Mouse (Mus musculus) hindbrain, embryonic 14.5 days (tissue): Measurements from ENCODE around the gene Cep70. TPM values are rescaled to one million over a fixed set of nuclear protein-coding genes. Genes with fewer than 3 reads are reported as not detected.

Experiments
- ATAC-seq: fragments of 200-750 bp; cut with Nextera tagmentation; 2 replicates; pipeline ENCODE4 v1.8.0; 2017; ENCODE audit warnings: moderate number of reproducible peaks, mild to moderate bottlenecking, moderate TSS enrichment, moderate library complexity; ENCODE audit not compliant: low FRiP score
- DNase-seq: peaks from one replicate; pipeline ENCODE4 v3.0.0-alpha.2; 2015; ENCODE audit warnings: low spot score
- H3K27ac ChIP-seq: fragments of 300-500 bp; sonication (generic); 2 replicates; pipeline ENCODE4 v1.5.1; 2014; ENCODE audit warnings: mild to moderate bottlenecking, moderate library complexity
- H3K27me3 ChIP-seq: fragments of 300-500 bp; sonication (generic); 2 replicates; pipeline ENCODE4 v1.6.1; 2014; ENCODE audit warnings: mild to moderate bottlenecking, low read length, mixed read lengths; ENCODE audit not compliant: control insufficient read depth, insufficient read depth
- H3K36me3 ChIP-seq: fragments of 300-500 bp; sonication (generic); replicated peaks from 2 replicates; pipeline ENCODE4 v1.6.1; 2014; ENCODE audit not compliant: control insufficient read depth, insufficient read depth
- H3K4me1 ChIP-seq: fragments of 300-500 bp; sonication (generic); replicated peaks from 2 replicates; pipeline ENCODE4 v1.6.1; 2014; ENCODE audit warnings: antibody characterized with exemption, low read length, mixed read lengths; ENCODE audit not compliant: control insufficient read depth, insufficient read depth
- H3K4me2 ChIP-seq: fragments of 300-500 bp; sonication (generic); replicated peaks from 2 replicates; pipeline ENCODE4 v1.6.1; 2014; ENCODE audit warnings: mild to moderate bottlenecking, moderate library complexity
- H3K4me3 ChIP-seq: fragments of 300-500 bp; sonication (generic); replicated peaks from 2 replicates; pipeline ENCODE4 v1.5.1; 2014; ENCODE audit warnings: mild to moderate bottlenecking, low read length
- H3K9ac ChIP-seq: fragments of 300-500 bp; sonication (generic); 2 replicates; pipeline ENCODE4 v1.6.1; 2014
- H3K9me3 ChIP-seq: fragments of 300-500 bp; sonication (generic); 2 replicates; pipeline ENCODE4 v1.6.1; 2016; ENCODE audit warnings: low read length; ENCODE audit not compliant: control insufficient read depth
- WGBS: fragments of 180-500 bp; shearing (Covaris S2); extraction: QIAGEN DNeasy Blood & Tissue Kit; methylation state at CpG from one replicate; pipeline ENCODE4 v1.1.7; 2014; 5-methylcytosine and 5-hydroxymethylcytosine counted together
- polyA plus RNA-seq: library from polyadenylated mRNA; unstranded; fragments of >200 nt; fragmentation: Nextera tagmentation; extraction: Ambion mirVana; gene quantifications from 2 replicates; pipeline ENCODE4 v1.2.1, GENCODE M21; 2014

Gene Cep70
- polyA plus RNA-seq, result 50.9 and 55.0 TPM in 2 replicates

DNA sequence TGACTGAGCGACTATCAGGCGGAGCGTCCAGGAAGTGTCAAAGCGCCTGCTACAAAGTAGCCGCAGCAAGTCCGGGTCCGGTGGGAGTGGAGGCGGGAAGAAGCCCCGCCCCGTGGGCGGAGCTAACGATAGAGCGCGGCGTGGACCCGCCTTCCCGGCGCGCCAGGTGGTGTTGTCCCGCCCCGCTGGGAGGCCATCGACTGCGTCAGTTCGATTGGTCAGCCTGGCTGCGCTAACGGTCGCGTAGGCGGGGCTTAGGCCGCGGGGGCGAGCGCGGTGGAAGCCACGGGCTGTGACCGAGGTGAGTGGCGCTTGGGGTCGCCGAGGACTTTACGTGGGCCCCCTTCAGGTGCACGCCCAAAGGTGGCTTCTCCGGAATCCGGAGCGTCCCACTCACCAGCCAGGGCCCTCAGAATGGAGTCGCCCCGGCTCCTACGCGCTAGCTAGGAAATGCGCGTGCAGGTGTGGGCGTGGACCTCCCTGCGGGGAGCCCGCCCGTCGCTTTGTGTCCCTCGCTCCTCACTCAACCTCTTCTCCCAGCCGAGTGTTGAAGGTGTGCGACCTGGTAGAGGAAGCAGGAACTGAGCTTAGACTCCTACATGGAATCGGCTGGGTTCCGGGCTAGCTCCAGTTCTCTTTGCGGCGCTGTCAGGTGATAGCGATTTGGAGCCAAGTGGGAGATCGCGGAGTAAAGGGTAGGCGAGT is at the start of gene Cep70:
Gene Cep70 (plus strand): TSS at position 178 of the 705 bp plus-strand sequence.
- Histone ChIP-seq H3K9ac (peak within 1 kb of the TSS; percentile 80), H3K27me3 (no peaks in the 10 kb centered on the region), H3K27ac (peak within 1 kb of the TSS; percentile 92), H3K4me1 (no peaks in the 10 kb centered on the region; the same call in 1 of the 2 replicates), H3K4me2 (peak within 1 kb of the TSS; percentile 48), H3K36me3 (no peaks in the 10 kb centered on the region; the same call in 1 of the 2 replicates), H3K4me3 (peak within 1 kb of the TSS; percentile 88), H3K9me3 (no peaks in the 10 kb centered on the region)
- DNase-seq (peak; percentile 98), ATAC-seq (peak; percentile 96)
- WGBS, result under 1% methylated on average over 57 of the region's 66 CpGs

DNA sequence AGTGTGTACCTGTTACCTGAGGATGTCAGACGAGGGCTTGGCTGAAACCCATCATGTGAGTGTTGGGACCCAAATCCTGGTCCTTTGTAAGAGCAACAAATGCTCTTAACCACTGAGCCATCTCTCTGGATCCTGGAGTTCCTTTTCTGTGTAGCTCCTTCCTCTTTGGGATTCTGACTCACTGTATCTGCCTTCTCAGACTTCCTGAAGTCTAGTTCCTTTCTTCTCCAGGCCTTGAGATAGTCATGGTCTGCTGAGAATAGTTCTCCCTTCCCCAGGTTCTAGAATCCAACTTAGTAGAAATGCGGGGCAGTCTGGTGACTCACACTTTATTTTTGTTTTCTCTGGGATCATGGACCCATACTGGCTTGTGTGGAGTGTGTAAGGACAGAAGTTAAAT is 30.5 kb upstream of the Cep70 start:
- H3K36me3 ChIP-seq, result no peaks in the 10 kb centered on the region
- DNase-seq (no peak), ATAC-seq (no peak)
- H3K4me2 ChIP-seq, result no peak overlapping the region
- H3K27me3 ChIP-seq, result no peaks in the 10 kb centered on the region
- H3K27ac ChIP-seq, result no peak overlapping the region
- no peak overlapping the region for H3K4me3 ChIP-seq
- no peaks in the 10 kb centered on the region for H3K9me3 ChIP-seq
- WGBS, result 81% methylated on average over 2 of the region's 2 CpGs
- no peaks in the 10 kb centered on the region for H3K4me1 ChIP-seq
- no peak overlapping the region for H3K9ac ChIP-seq

DNA sequence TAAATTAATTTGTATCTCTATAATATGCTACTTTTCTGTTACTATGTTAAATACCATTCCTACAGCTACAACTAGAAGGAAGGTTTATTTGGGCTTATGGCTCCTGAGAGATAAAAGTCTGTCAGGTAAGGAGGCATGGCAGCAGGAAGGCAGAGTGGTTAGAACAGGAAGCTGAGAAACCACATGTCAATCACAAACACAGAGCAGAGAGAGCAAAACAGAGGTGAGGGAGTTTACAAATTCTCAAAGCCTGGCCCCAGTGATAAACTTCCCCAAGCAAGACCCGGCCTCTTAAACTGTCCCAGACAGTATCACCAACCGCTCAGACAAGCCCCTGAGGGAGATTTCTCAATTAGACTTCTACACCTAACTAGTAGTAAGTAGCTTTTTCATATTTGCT is 27.0 kb upstream of the Cep70 start:
- ATAC-seq (no peak), DNase-seq (no peak)
- Histone ChIP-seq H3K4me2 (no peak overlapping the region), H3K4me1 (no peaks in the 10 kb centered on the region), H3K27me3 (no peaks in the 10 kb centered on the region), H3K4me3 (no peak overlapping the region), H3K9ac (no peak overlapping the region), H3K36me3 (no peaks in the 10 kb centered on the region), H3K27ac (no peak overlapping the region), H3K9me3 (no peaks in the 10 kb centered on the region)
- WGBS, result 87% methylated on average over 2 of the region's 2 CpGs

DNA sequence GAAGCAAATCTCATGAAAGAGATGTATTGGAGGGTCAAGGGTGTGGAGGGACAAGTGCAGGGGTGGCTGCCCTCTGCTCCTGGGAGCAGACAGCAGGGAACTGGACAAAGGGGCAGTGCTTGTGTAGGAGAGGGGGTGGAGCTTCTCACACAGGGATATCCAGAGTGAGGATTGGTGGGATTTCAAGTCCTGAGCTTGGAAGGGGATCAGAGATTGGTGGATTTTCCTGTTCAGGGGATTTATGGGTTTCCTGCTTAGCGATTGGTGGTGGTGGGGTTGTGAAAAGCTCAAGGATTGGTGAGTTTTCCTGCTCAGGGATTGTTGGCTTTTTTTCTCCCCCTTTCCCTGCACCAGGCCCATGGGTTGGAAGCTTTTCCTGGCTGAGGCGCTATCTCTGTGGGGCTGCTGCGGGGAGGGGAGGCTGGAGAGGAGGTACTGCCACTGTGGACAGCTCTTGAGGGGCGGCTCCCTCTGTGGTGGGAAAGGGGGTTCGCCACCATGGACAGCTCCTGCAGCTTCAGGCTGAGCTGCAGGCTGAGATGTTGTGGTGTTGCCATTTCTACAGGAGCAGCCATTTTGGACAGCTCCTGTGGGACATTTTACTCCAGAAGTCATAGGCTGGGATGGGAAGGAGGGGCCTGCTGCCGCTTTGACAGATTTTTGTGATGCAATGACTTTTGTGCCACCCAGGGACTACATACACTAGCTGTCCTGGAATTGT is 25.0 kb upstream of the Cep70 start:
- ATAC-seq (no peak), DNase-seq (peak; percentile 35)
- no peaks in the 10 kb centered on the region for H3K27me3 ChIP-seq
- no peaks in the 10 kb centered on the region for H3K36me3 ChIP-seq
- H3K4me2 ChIP-seq, result no peak overlapping the region
- no peaks in the 10 kb centered on the region for H3K4me1 ChIP-seq
- H3K27ac ChIP-seq, result no peak overlapping the region
- H3K4me3 ChIP-seq, result no peak overlapping the region
- H3K9ac ChIP-seq, result no peak overlapping the region
- WGBS, result 28% methylated on average over 6 of the region's 6 CpGs
- H3K9me3 ChIP-seq, result no peaks in the 10 kb centered on the region

DNA sequence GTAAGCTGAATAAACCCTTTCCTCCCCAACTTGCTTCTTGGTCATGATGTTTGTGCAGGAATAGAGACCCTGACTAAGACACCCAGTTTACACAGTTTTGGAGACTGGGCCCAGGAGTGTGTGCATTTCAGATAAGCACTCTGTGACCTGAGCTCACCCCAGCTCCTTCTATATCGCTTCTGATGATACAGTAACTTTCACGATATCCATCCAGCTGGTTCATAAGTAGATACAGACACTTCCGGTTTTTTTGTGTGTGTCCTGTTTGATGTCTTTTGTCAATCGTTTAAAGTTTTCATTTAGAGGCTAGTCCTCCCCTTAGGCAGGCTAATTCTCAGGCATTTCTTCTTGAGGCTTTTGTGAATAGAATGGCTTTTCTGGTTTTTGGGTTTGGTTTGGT is 21.5 kb upstream of the Cep70 start:
- no peaks in the 10 kb centered on the region for H3K27me3 ChIP-seq
- no peak for DNase-seq
- H3K9me3 ChIP-seq, result no peaks in the 10 kb centered on the region
- no peak overlapping the region for H3K4me2 ChIP-seq
- H3K4me1 ChIP-seq, result no peaks in the 10 kb centered on the region
- WGBS, result 90% methylated on average over 4 of the region's 4 CpGs
- no peak overlapping the region for H3K9ac ChIP-seq
- no peak for ATAC-seq
- no peaks in the 10 kb centered on the region for H3K36me3 ChIP-seq
- no peak overlapping the region for H3K27ac ChIP-seq
- no peak overlapping the region for H3K4me3 ChIP-seq

DNA sequence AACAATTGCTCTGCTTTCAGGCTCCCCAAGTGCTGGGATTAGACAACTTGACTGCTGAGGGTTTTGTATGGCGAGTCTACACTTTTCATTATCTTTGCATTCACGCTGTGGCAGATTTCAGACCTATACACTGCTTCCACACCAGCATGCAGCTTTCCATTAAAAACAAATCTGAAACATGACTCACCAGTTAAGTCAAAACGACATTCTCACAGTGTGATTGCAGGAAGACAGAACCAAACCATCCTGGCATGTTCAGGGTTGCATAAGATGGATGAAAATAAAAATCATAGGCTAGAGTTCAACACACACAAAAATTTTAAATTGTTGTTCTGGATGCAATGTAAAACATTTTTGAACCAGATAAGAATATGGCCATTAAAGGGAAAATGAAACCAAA is 18.6 kb upstream of the Cep70 start:
- H3K4me1 ChIP-seq, result no peaks in the 10 kb centered on the region
- H3K4me3 ChIP-seq, result no peak overlapping the region
- no peaks in the 10 kb centered on the region for H3K36me3 ChIP-seq
- no peaks in the 10 kb centered on the region for H3K27me3 ChIP-seq
- no peak overlapping the region for H3K27ac ChIP-seq
- no peak overlapping the region for H3K4me2 ChIP-seq
- no peaks in the 10 kb centered on the region for H3K9me3 ChIP-seq
- no peak overlapping the region for H3K9ac ChIP-seq
- ATAC-seq (no peak), DNase-seq (no peak)
- WGBS, result 70% methylated on average over 3 of the region's 3 CpGs

DNA sequence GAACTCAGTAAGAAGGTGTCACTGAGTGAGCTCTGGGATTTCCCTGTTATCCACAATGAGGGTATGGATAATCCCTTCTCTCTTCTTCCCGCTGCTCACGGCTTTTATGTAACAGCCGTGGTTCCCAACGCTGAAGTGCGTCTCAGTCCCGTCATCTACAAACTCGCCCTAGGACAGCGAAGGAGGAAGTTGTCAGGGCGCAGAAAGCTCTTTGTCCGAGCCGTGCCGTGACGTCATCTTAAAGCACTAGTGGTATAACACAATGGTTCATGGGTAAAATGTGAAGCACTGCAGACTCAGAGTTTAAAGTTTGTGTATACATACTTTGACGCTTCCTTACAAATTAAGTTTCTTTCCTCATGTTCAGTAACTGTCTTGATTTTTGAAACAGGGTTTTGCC is 13.7 kb upstream of the Cep70 start:
- Histone ChIP-seq H3K4me2 (no peak overlapping the region), H3K4me3 (no peak overlapping the region), H3K9me3 (no peaks in the 10 kb centered on the region), H3K27me3 (no peaks in the 10 kb centered on the region), H3K9ac (no peak overlapping the region), H3K27ac (no peak overlapping the region), H3K36me3 (no peaks in the 10 kb centered on the region), H3K4me1 (no peaks in the 10 kb centered on the region)
- ATAC-seq (no peak), DNase-seq (no peak)
- 92% methylated on average over 14 of the region's 14 CpGs for WGBS

DNA sequence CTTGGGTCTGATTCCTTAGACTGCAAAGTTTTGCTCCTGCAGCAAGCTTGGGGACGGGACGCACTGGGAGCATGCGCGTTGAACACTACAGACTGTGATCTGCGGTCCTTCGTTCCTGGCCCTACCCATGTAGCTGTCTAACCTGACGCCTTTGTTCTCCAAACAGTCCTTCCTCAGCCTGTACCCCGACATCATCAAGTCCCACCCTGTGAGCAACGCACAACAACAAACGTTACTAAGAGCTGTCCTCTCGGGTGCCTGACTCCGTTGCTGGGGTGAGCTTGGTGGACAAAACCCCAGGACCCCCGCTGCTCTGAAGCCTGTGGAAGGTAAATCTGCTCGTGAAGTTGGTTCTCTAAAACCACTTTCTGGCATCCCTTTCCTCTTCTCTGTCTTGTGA is 6.0 kb upstream of the Cep70 start, which contains the start of gene Faiml:
Gene Faiml (minus strand): TSS at position 101 of the 400 bp plus-strand sequence.
- WGBS, result 86% methylated on average over 14 of the region's 14 CpGs
- H3K27ac ChIP-seq, result no peak within 1 kb of the TSS
- H3K36me3 ChIP-seq, result no peaks in the 10 kb centered on the region
- no peaks in the 10 kb centered on the region for H3K27me3 ChIP-seq
- no peak within 1 kb of the TSS for H3K4me3 ChIP-seq
- ATAC-seq (no peak), DNase-seq (no peak)
- H3K9ac ChIP-seq, result no peak within 1 kb of the TSS
- no peak within 1 kb of the TSS for H3K4me2 ChIP-seq
- no peaks in the 10 kb centered on the region for H3K9me3 ChIP-seq
- no peaks in the 10 kb centered on the region for H3K4me1 ChIP-seq

DNA sequence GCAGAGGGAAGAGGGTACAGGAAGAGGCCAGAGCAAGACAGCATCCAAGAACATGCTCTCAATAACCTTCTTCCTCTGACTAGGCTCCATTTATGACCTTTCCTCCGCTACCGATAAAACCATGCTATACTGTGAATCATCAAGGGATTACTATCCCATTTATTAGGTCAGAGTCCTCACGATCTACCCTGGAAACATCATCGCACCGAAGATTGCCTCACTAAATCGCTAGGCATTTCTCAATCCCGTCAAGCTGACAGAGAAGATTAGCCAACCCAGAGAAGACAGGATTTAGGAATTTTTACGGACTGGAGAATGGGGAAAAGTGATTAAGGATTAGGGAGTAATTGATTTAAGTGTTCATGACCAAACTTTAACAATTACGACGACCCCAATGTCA is 4.9 kb upstream of the Cep70 start:
- Histone ChIP-seq H3K27me3 (no peaks in the 10 kb centered on the region), H3K4me3 (no peak overlapping the region), H3K4me2 (no peak overlapping the region), H3K4me1 (no peaks in the 10 kb centered on the region), H3K36me3 (no peaks in the 10 kb centered on the region), H3K9ac (no peak overlapping the region), H3K27ac (no peak overlapping the region), H3K9me3 (no peaks in the 10 kb centered on the region)
- ATAC-seq (no peak), DNase-seq (no peak)
- WGBS, result 88% methylated on average over 10 of the region's 10 CpGs
